Mouse (Mus musculus) cerebellum, postnatal 14 days (tissue): ENCODE results near the gene Rngtt.

ENCODE experiments used
- DNase-seq, 2 experiments: peaks; one replicate each; pipeline ENCODE4 v3.0.0; 2021; ENCODE audit warnings: mixed read lengths in 2 of 2

Gene Rngtt

DNA sequence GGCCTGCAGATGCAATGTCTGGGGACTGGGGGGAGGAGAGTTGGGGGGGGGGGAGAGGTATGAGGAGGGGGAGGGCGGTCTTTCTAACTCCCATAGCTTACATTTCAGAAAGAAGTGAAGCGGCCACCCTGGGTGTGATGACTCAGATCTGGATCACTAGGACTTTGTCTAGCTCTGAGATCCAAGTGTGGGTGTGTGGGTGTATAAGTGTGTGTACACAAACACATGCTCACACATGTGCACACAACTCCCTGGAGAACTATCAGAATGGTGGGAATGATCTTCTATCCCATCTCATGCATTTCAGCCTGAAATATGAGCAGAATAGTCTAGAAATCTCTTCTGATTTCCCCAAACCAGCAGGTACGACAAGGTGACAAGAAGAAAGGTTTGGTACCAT is 213.7 kb downstream of the Rngtt start:
- no peak for DNase-seq

DNA sequence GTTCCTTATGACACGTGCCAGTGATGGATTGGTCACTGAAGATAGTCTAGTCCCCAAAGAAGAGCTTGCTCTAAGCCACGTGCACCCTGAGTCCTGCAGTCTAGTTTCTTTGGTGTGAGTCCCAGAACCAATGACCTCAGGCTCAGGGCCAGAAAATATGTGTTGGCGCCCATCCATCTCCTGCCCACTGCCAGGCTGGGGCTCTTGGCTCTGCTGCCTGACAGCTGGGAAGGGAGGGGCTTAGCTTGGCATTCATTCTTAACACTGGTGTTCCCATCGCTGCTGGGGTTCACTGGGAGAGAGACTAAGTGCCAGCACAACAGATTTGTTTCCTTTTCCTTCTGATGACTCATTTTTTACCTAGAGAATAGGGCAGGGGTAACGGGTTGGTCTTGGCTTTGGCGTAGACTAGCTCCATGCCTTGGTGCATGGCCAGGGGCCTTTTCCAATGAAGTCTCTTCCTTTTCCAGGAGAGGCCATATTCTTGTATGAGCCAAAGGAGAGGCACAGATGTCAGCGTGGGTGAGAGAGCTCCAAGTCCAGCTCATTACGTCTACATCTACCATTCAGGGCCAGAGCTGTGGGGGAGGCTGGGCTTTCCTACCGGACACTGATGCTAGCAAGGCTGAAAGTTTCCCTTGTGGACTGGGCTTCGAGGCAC is 214.5 kb downstream of the Rngtt start:
- peak; percentile 98 for DNase-seq

GRCm38 (mm10) chr4:33525272-33525671 is 215.2 kb downstream of the Rngtt start:
- DNase-seq: no peak

- no peak for DNase-seq
Measured at GRCm38 (mm10) chr4:33526092-33526491, 216.0 kb downstream of the Rngtt start.

GRCm38 (mm10) chr4:33526675-33527074 is 216.6 kb downstream of the Rngtt start:
- DNase-seq: peak in 1 of 2 experiments; percentile 44

DNA sequence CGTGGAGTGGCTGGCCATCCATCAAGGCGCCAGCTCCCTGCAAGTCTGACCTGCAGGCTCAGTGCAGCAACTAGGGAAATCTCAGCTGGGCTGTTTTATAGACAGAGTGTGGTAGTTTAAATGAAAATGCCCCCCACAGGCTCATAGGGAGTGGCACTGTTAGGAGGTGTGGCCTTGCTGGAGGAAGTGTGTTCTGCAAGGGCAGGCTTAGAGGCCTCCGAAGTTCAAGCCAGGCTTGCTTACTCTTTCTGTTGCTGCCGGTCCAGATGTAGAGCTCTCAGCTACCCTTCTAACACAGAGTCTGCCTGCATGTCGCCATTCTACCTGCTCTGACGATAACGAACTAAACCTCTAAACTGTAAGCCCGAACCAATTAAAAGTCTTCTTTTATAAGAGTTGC is 222.5 kb downstream of the Rngtt start:
- no peak for DNase-seq

DNA sequence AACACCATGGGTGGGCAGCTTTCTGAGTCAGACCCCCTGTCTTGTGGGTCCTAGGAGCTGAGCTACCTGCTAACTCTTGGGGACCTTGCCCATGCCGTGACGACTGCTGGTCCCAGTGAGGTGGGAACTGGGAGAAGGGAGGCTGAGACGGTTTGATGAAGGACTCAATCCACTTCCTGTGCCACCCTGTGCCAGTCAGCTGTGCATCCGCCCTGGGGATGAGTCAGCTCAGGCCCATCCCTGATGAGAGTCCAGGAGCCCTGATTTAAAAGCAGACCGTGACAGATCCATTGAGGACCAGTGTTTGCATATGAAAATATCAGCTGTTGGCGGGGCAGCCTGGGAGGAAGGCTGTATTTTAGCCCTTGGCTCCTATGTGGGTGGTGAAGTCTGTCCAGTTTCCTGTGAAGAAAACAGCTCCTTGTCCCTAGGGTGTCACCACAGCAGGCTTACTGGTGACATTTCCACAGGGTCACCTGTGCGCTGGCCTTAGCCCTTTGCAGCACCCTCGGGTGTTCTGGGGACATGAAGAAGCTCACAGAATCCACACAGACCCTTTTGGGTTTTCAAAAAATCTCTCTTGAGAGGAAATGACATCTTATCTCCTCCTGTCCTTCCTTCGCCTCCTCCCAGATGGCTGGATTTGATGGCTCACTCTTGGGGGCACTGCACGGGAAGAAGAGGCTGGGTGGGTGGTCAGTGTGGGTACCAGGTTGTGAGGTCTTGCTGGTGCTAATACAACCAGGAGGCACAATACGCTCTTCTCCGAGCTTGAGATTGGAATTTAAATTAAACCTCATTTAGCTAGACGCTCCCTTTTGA is 234.9 kb downstream of the Rngtt start:
- peak in 1 of 2 experiments; percentile 9 for DNase-seq

DNA sequence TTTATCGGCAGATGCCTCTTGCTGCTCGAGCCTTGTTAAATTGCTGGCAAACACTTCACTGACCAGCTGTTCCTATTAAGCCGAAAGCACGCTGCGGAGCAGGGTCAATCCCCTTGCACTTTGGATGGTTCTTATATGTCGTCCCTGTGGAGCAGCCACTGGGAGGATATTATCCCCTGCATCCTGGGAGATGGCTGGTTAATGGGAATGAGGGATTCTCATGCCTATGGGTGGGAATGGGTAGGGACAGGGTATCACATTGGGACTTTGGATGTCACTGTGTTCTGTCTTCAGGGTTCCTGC is 235.4 kb downstream of the Rngtt start:
- DNase-seq: no peak

DNA sequence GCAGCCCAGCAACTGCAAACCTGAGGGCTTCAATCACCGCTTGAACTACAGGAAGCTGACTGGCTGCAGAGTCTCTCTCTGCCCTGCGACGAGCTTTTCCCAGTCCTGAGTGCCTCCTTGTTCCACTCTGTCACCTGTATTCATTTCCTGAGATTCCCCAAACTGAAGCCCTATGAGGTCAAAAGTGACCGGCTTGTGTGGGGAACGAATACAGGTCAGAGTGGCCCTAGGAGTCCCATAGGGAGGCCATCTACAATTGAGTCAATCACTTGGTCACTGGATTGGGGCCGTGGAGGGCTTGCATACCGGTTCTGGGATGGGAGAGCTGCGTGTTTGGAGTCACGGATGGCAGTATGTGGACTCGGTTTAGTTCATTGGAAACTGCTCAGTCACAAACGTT is 236.2 kb downstream of the Rngtt start:
- no peak for DNase-seq

GRCm38 (mm10) chr4:33547315-33547929 is 237.3 kb downstream of the Rngtt start:
- DNase-seq: no peak

DNA sequence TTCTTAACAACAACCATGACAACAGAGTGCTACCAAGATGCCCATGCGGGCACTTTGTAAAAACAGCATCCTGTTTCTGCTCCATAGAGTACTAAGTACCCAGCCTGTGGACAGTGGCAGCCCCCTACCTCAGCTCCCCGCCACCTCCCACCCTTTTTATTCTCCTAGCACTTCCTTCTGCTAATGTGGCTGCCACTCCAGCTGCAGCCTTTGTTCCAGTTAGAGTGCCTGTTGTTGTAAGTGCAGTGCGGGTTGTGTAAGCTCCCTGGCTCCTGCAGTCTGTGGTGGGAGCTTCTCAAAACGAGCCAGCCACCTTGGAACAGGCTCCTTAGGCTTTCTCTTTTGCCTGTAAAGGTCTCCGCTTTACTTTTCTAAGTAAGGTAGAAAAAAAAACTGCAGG is 239.5 kb downstream of the Rngtt start:
- DNase-seq: no peak
